Mouse (Mus musculus): ENCODE results near the gene Tas2r124.

Tas2r124 gene

GRCm38 (mm10) chr6:132754430-132754829, at the start of gene Tas2r124:
Gene Tas2r124 (plus strand): TSS chr6:132754730.
- no peak for DNase-seq (ENCODE audit: low spot score)

- no peak for DNase-seq (ENCODE audit: low spot score)
These were observed 42.7 kb upstream of the Tas2r124 start, which contains the start of gene Tas2r122 for GRCm38 (mm10) chr6:132711828-132712227. Gene Tas2r122 (minus strand): TSS chr6:132711928.

GRCm38 (mm10) chr6:132737935-132738334, 16.6 kb upstream of the Tas2r124 start, which contains the start of gene Tas2r115:
Gene Tas2r115 (minus strand): TSS chr6:132738035.
- no peak for DNase-seq (ENCODE audit: low spot score)

- no peak for DNase-seq (ENCODE audit: low spot score)
These were observed 4.3 kb upstream of the Tas2r124 start for GRCm38 (mm10) chr6:132750206-132750605.

- DNase-seq (ENCODE audit: low spot score), result no peak
These were observed 7.3 kb downstream of the Tas2r124 start, which contains the start of gene Tas2r102 for GRCm38 (mm10) chr6:132761831-132762230. Gene Tas2r102 (plus strand): TSS chr6:132762131.

GRCm38 (mm10) chr6:132778062-132778461, 23.5 kb downstream of the Tas2r124 start, which contains the start of gene Tas2r136:
Gene Tas2r136 (minus strand): TSS chr6:132778162.
- DNase-seq (ENCODE audit: low spot score), result no peak

- DNase-seq (ENCODE audit: low spot score), result no peak
These were observed 40.9 kb downstream of the Tas2r124 start for GRCm38 (mm10) chr6:132795393-132795792.

- DNase-seq (ENCODE audit: low spot score), result no peak
These were observed 48.0 kb downstream of the Tas2r124 start, which contains the start of gene Tas2r117 for GRCm38 (mm10) chr6:132802518-132802917. Gene Tas2r117 (plus strand): TSS chr6:132802818.

All from lung, postnatal 25 days (tissue).